Mouse (Mus musculus) megakaryocyte, embryonic 14.5 days (primary cell): ENCODE measurements at regions not wholly inside any gene's neighbourhood (a gene's known extent, or its start where the extent isn't known, plus 50 kb on each side); places are given as distances from the start of the nearest gene placed in this dataset.
A peak's percentile ranks its signal among the peaks of the same experiment; 100 is the strongest.

ENCODE experiments used
- H3K27me3 ChIP-seq: replicated peaks from 2 replicates; pipeline ENCODE3; 2012; ENCODE audit warnings: inconsistent platforms
- H3K36me3 ChIP-seq: replicated peaks from 2 replicates; pipeline ENCODE3; 2012; ENCODE audit warnings: low read length, inconsistent platforms, mixed read lengths
- H3K4me1 ChIP-seq: 2 replicates; pipeline ENCODE4 v1.6.1; 2012; ENCODE audit warnings: inconsistent platforms
- H3K4me3 ChIP-seq: replicated peaks from 2 replicates; pipeline ENCODE3; 2012; ENCODE audit warnings: moderate library complexity, mild to moderate bottlenecking, inconsistent platforms
- H3K9me3 ChIP-seq: 2 replicates; pipeline ENCODE4 v1.6.1; 2012; ENCODE audit warnings: inconsistent platforms
- FLI1 ChIP-seq: IDR thresholded peaks from 2 replicates; pipeline ENCODE4 v1.6.1; 2012; ENCODE audit warnings: low read length, inconsistent platforms, mixed read lengths
- GATA1 ChIP-seq: IDR thresholded peaks from 3 replicates; pipeline ENCODE4 v1.6.1; 2012; ENCODE audit warnings: mixed read lengths, low read length, inconsistent platforms, borderline replicate concordance

DNA sequence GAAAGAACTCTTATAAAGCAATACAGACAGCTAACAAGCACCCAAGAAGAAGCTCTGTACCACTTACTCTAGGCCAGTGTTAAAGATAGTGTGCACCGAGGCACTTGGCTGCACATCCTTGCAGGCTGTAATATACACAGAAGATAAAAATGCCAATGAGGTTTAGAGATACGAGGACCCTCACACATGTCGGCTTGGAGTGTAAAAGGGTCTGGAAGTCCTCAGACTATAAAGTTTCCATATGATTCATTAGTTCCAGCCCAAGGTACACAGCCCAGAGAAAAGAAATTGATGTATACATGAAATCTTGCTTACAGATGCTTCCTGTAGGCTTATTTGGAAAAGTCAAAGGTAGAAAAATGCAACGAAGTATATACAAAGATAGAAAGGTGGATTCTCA lies 800.3 kb upstream of the Lrrc6 start:
- no peaks in the 10 kb centered on the region for H3K36me3 ChIP-seq
- H3K9me3 ChIP-seq, result no peaks in the 10 kb centered on the region
- no peak overlapping the region for H3K4me3 ChIP-seq
- peaks cover 5% of the 10 kb centered on the region; the same call in 1 of the 2 replicates for H3K4me1 ChIP-seq
- H3K27me3 ChIP-seq, result peaks cover 2% of the 10 kb centered on the region
- TF ChIP-seq GATA1 (no peak), FLI1 (no peak)

DNA sequence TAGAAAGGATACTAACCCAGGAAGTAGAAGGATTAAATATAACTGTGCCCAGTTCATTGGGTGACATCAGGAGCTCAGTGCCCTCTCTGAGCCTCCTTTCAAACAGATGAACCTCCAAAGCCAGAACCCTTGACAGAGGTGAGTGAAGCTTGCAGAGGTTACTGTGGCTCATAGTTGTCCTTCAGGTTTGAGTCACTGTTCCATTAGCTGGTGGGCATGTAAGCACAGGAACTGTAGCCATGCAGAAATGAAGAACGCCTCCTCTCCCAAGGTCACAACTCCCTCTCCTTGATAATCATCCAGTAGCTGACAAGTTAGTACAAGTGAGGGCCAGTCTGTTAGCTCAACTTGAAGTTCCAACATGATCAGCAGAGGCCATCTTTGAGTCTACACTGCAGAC lies 794.1 kb upstream of the Lrrc6 start:
- Histone ChIP-seq H3K9me3 (no peaks in the 10 kb centered on the region), H3K36me3 (no peaks in the 10 kb centered on the region), H3K4me1 (peaks cover 15% of the 10 kb centered on the region), H3K4me3 (no peak overlapping the region), H3K27me3 (peaks cover 2% of the 10 kb centered on the region)
- TF ChIP-seq GATA1, result no peak
- TF ChIP-seq FLI1, result no peak

DNA sequence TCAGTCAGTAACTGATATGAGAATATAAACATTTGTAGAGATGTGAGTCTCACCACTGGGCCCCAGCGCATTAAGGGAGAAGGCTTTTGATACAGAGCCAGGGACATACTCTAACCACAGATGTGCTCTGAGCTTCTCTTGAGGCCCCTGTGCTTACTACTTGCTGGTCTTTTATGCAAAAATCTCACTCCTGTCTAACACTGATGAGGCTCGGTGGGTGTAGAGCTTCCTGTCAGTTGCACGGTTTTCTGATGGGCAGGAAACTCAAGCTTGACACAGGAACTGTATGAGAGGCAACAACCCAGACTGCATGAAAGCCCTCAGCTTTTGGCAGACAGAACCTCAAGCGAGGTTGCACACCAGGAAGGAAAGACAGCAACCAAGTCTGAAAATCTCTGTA lies 789.0 kb upstream of the Lrrc6 start:
- Histone ChIP-seq H3K27me3 (peaks cover 5% of the 10 kb centered on the region), H3K4me3 (peak overlapping the region; percentile 51), H3K9me3 (no peaks in the 10 kb centered on the region), H3K36me3 (no peaks in the 10 kb centered on the region), H3K4me1 (peaks cover 42% of the 10 kb centered on the region)
- TF ChIP-seq FLI1 (no peak), GATA1 (no peak)

DNA sequence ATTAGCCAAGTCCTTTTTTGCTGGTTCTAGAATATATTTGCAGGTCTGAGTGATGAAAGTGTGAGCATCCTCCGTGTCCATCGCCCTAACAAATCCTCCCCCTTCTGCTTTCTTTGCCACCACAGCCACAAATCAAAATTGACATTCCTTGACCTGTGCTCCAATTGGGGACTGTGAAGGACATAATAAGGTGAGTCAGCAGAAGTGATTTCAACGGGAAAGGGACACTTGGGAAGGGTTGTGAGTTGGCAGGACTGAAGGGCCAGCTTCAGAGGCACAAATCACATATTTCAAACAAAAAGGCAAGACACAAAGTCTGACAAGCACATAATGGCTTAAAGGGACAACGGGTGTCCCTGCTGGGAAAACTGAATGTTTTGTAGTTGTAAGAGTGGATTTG lies 784.2 kb upstream of the Lrrc6 start:
- peaks cover 5% of the 10 kb centered on the region for H3K27me3 ChIP-seq
- no peak for TF ChIP-seq FLI1
- no peak for TF ChIP-seq GATA1
- H3K36me3 ChIP-seq, result no peaks in the 10 kb centered on the region
- no peak overlapping the region for H3K4me3 ChIP-seq
- H3K9me3 ChIP-seq, result no peaks in the 10 kb centered on the region
- H3K4me1 ChIP-seq, result peaks cover 31% of the 10 kb centered on the region

- Histone ChIP-seq H3K9me3 (no peaks in the 10 kb centered on the region), H3K27me3 (peaks cover 5% of the 10 kb centered on the region), H3K36me3 (no peaks in the 10 kb centered on the region), H3K4me3 (no peak overlapping the region), H3K4me1 (peaks cover 20% of the 10 kb centered on the region)
- TF ChIP-seq GATA1 (no peak), FLI1 (no peak)
Measured at GRCm38 (mm10) chr15:67283275-67283972, 782.7 kb upstream of the Lrrc6 start.

GRCm38 (mm10) chr15:67278869-67279268 lies 778.2 kb upstream of the Lrrc6 start:
- H3K36me3 ChIP-seq, result no peaks in the 10 kb centered on the region

GRCm38 (mm10) chr15:67275058-67275457 lies 774.3 kb upstream of the Lrrc6 start:
- Histone ChIP-seq H3K9me3 (peaks cover 3% of the 10 kb centered on the region; the same call in 1 of the 2 replicates), H3K4me1 (peaks cover 18% of the 10 kb centered on the region; the same call in 1 of the 2 replicates), H3K36me3 (no peaks in the 10 kb centered on the region), H3K4me3 (no peak overlapping the region), H3K27me3 (no peaks in the 10 kb centered on the region)
- TF ChIP-seq FLI1, result no peak
- TF ChIP-seq GATA1, result no peak

More at GRCm38 (mm10) chr15:67278869-67279268, 778.2 kb upstream of the Lrrc6 start:
- Histone ChIP-seq H3K27me3 (peaks cover 2% of the 10 kb centered on the region), H3K9me3 (no peaks in the 10 kb centered on the region), H3K4me1 (peaks cover 9% of the 10 kb centered on the region; the same call in 1 of the 2 replicates), H3K4me3 (no peak overlapping the region)
- TF ChIP-seq FLI1, result no peak
- no peak for TF ChIP-seq GATA1

- Histone ChIP-seq H3K4me1 (peaks cover 13% of the 10 kb centered on the region; the same call in 1 of the 2 replicates), H3K4me3 (no peak overlapping the region), H3K36me3 (no peaks in the 10 kb centered on the region), H3K9me3 (peaks cover 3% of the 10 kb centered on the region; the same call in 1 of the 2 replicates), H3K27me3 (no peaks in the 10 kb centered on the region)
- no peak for TF ChIP-seq GATA1
- TF ChIP-seq FLI1, result no peak
Measured at GRCm38 (mm10) chr15:67272397-67272796, 771.7 kb upstream of the Lrrc6 start.

DNA sequence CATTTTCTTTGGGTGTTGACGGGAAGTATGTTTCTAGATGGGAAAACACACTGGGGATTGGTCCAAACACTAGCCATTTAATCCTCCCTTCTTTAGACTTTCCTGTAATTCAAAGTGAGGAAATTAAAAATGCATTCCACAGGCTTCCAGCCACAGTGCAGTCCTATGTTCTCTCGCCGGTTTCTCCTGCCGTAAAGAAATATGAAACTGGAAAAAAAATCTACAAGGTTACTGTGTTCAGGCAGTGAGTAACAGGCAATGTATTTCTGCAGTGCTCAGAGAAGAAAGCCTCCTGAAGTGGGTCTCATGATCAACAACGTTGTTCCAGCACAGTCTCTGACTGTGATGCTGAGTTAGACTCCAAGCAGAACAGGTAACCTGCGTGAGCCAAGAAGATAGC lies 763.0 kb upstream of the Lrrc6 start:
- Histone ChIP-seq H3K36me3 (no peaks in the 10 kb centered on the region), H3K4me3 (no peak overlapping the region), H3K9me3 (no peaks in the 10 kb centered on the region), H3K27me3 (no peaks in the 10 kb centered on the region), H3K4me1 (peaks cover 9% of the 10 kb centered on the region; the same call in 1 of the 2 replicates)
- TF ChIP-seq FLI1 (no peak), GATA1 (no peak)

- no peaks in the 10 kb centered on the region for H3K36me3 ChIP-seq
- peaks cover 9% of the 10 kb centered on the region; the same call in 1 of the 2 replicates for H3K4me1 ChIP-seq
- no peak overlapping the region for H3K4me3 ChIP-seq
- TF ChIP-seq FLI1 (no peak), GATA1 (no peak)
- no peaks in the 10 kb centered on the region for H3K27me3 ChIP-seq
- no peaks in the 10 kb centered on the region for H3K9me3 ChIP-seq
Measured at GRCm38 (mm10) chr15:67263313-67263712, 762.6 kb upstream of the Lrrc6 start.
